Mouse (Mus musculus): ENCODE results near the gene Fxyd3. TPM values are rescaled to one million over a fixed set of nuclear protein-coding genes. Genes with fewer than 3 reads are reported as not detected.

Gene Fxyd3
- total RNA-seq (2023), result not detected in 2 replicates

DNA sequence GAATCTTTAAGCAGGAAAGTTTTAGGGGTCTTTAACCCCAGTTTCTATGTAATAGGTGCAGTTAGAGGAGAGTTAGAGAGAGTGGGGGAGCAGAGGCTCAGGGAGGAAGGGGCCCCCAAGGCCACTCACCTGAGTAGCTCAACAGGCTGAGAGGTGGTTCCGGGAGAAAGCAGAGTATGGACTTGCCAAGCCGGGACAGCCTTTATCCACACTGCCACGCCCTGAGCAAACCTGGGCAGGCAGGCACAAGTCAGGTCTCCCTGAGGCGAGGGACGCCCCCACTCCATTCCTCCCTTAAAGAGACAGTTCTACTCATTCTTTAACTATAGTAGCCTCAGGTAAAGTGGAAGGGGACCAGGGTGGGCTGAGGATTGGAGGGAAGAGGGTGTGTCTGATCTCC lies at the start of gene Fxyd3:
Gene Fxyd3, minus strand, starts transcription at position 213 of the 400 bp plus-strand sequence.

DNA sequence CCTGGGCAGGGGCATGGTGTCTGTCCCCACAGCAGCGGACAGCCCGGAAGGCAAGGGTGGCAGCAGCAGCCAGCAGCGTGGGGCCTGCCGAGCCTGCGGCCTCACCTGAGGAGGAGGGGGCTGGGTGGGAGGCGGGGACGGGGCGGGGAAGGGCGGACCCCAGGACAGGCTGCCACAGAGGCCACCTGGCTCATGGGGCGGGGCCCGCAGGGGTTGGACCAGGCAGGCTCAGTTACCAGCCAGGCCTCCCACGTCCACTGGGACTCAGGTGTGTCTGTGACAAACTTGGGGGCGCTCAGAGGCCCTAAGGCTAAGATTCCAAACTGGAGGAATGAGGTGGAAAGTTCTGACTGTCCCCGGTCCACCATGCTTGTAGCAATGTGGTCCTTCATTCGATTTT lies 38.7 kb upstream of the Fxyd3 start, which contains the start of gene Hpn:
Gene Hpn, minus strand, starts transcription at position 109 of the 400 bp plus-strand sequence.

DNA sequence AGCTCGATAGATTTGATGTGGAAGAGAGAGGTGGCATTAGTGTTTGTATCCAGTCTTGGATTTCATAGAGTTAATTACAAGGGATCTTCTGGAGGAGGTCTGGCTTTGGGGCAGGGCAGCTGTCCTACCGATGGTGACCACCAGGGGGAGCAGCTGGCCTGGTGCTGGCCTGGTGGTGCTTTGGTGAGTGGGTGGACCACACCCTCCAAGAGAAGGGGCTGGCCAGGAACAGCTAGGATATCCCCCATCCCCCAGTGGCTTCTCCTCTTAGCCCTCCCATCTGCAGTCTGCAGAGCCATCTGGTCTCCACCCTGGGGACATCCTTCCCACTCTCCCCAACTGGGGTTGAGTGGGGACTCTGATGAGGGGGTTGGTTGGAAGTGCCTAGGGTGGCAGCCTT lies 17.4 kb downstream of the Fxyd3 start, which contains the start of gene Lgi4:
Gene Lgi4, plus strand, starts transcription at position 235 of the 400 bp plus-strand sequence.

DNA sequence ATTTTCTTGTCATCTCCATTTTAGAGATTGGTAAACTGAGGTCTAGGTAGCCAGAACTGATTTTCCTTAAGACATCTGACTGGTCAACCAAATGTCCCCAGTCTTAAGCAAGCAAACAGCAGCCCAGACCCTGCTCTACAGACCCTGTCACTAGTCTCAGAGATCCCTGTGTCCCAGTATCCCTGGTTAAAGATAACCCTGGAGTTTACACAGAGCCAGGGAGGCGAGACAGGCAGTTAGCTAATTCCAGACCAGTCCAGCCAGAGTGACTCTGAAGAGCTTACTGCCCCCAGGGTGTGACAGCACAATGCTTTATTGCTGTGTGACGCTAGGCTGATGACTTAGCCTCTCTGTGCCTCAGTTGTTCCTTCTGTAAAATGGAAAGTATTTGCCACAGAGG lies 19.4 kb downstream of the Fxyd3 start, which contains the start of gene Fxyd1:
Gene Fxyd1, minus strand, starts transcription at position 129 of the 400 bp plus-strand sequence.

DNA sequence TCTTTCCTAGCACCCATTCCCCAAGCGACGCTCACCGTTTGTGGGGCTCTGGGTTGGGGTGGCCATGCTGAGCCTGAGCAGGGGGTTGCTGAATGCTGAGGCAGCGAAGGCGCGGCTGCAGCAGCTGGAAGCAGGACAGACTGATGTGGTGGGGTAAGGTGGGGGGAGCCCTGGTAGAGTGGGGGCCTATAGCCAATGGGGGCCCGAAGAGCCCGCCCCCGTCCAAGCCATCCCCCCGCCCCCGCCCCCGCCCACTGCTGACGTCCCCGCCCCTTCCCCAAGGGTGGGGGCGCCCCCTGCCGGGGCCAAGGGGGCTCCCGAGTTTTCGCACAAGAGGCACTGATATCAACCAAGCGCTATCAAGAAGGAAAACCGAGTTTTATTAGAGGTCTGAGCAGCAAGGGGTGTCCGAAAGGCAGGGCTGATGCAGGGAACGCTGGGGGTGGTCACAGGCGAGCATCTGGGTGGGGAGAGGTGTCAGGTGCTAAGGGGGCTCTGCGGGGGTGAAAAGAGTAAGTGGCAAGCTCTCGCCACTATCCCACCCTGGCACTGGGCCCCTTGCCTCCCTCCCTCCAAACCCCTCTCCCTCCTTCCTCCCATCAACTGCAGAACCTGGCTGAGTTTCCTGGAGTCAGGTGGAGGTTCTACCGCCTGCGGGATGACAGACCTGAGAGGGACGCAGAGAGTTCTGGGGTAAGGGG lies 25.0 kb downstream of the Fxyd3 start, which contains the start of gene Fxyd7:
Gene Fxyd7, minus strand, starts transcription at position 147 of the 701 bp plus-strand sequence.

DNA sequence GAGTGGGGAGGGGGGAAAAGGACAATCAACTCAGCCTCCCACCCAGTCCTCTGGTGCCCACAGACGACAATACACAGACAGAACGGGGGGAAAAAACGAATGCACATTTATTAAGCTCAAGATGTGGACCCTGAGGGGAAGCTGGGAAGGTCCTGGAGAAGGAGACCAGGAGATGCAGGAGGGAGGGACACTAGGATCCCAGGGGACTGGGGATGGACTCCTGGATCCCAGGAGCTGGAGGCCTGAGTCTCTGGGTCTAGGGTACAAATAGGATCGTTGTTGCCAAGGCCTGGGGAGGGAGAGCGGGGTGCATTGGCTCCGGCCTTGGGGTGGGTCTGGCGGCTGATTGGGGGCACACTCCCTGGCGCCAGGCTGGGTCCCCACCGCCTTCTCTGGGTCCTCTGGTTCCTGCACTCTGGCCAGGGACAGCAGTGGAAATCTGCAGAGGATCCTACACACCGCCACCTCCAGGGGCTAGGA lies 34.0 kb downstream of the Fxyd3 start, which contains the start of gene Fxyd5:
Gene Fxyd5, minus strand, starts transcription at position 51 of the 480 bp plus-strand sequence.

Other genes with a start within 250 kb of the Fxyd3 start
- not detected in 2 replicates for gene Ffar3, start 220.5 kb downstream of the Fxyd3 start, total RNA-seq (2023)
- not detected in 2 replicates for gene Ffar1, start 215.1 kb downstream of the Fxyd3 start, total RNA-seq (2023)
- gene Cd22, start 196.4 kb downstream of the Fxyd3 start, total RNA-seq (2023), result 3.5 and 3.8 TPM in 2 replicates
- 1.3 and 2.4 TPM in 2 replicates for gene Mag, start 161.8 kb downstream of the Fxyd3 start, total RNA-seq (2023)
- gene Hamp2, start 152.0 kb downstream of the Fxyd3 start, total RNA-seq (2023), result 1.7 TPM in 1 of 2 replicates, not detected in the other
- not detected in 2 replicates for gene Hamp, start 132.7 kb downstream of the Fxyd3 start, total RNA-seq (2023)
- 97.9 and 113 TPM in 2 replicates for gene Usf2, start 119.9 kb downstream of the Fxyd3 start, total RNA-seq (2023)
- 2.4 and 2.8 TPM in 2 replicates for gene Lsr, start 103.2 kb downstream of the Fxyd3 start, total RNA-seq (2023)
- gene Fam187b, start 102.9 kb downstream of the Fxyd3 start, total RNA-seq (2023), result 0.45 and 0.63 TPM in 2 replicates
- 820 and 829 TPM in 2 replicates for gene Fxyd5, start 34.2 kb downstream of the Fxyd3 start, total RNA-seq (2023)
- 1.2 TPM in 2 replicates for gene Fxyd7, start 25.2 kb downstream of the Fxyd3 start, total RNA-seq (2023)
- gene Fxyd1, start 19.5 kb downstream of the Fxyd3 start, total RNA-seq (2023), result not detected in 2 replicates
- gene Lgi4, start 17.4 kb downstream of the Fxyd3 start, total RNA-seq (2023), result 0.22 TPM in 1 of 2 replicates, not detected in the other
- gene Hpn, start 38.6 kb upstream of the Fxyd3 start, total RNA-seq (2023), result 2.1 and 2.4 TPM in 2 replicates
- gene Scn1b, start 50.3 kb upstream of the Fxyd3 start, total RNA-seq (2023), result 5.7 and 8.1 TPM in 2 replicates
- 133 and 214 TPM in 2 replicates for gene Gramd1a, start 79.2 kb upstream of the Fxyd3 start, total RNA-seq (2023)
- not detected in 2 replicates for gene Scgb2b2, start 213.8 kb upstream of the Fxyd3 start, total RNA-seq (2023)
- gene Scgb1b2, start 215.1 kb upstream of the Fxyd3 start, total RNA-seq (2023), result not detected in 2 replicates

All from neutrophil, adult 65 days (primary cell).